Mouse (Mus musculus): ENCODE results near the gene Stk25.

- no peak for TF ChIP-seq CTCF (IDR thresholded peaks at IDR 0.05; ENCODE audit: low read depth, low read length)
- TF ChIP-seq POLR2A (IDR thresholded peaks at IDR 0.05; ENCODE audit: borderline replicate concordance, low read depth, low read length), result no peak
These were observed 70.1 kb downstream of the Stk25 start for GRCm38 (mm10) chr1:93588346-93588745.
